Mouse (Mus musculus) hindbrain, embryonic 15.5 days (tissue): ENCODE data around the gene Nudt16l1. TPM values are rescaled to one million over a fixed set of nuclear protein-coding genes. Genes with fewer than 3 reads are reported as not detected.

Source experiments
- polyA plus RNA-seq: library from polyadenylated mRNA; unstranded; fragments of >200 nt; fragmentation: Nextera tagmentation; extraction: Ambion mirVana; gene quantifications from 2 replicates; pipeline ENCODE4 v1.2.1, GENCODE M21; 2015

The Nudt16l1 gene
- polyA plus RNA-seq, 1 experiment from 2014 or later, result 130 TPM

Other genes with a start within 250 kb of the Nudt16l1 start
- gene Nmral1, start 219.4 kb upstream of the Nudt16l1 start, polyA plus RNA-seq, result 64.5 and 68.4 TPM in 2 replicates
- 108 and 109 TPM in 2 replicates for gene Hmox2, start 212.4 kb upstream of the Nudt16l1 start, polyA plus RNA-seq
- gene Cdip1, start 148.5 kb upstream of the Nudt16l1 start, polyA plus RNA-seq, result 125 and 134 TPM in 2 replicates
- 0.26 and 0.43 TPM in 2 replicates for gene 4930562C15Rik, start 103.3 kb upstream of the Nudt16l1 start, polyA plus RNA-seq
- 51.1 and 69.2 TPM in 2 replicates for gene Ubald1, start 58.4 kb upstream of the Nudt16l1 start, polyA plus RNA-seq
- 118 and 126 TPM in 2 replicates for gene Mgrn1, start 52.5 kb upstream of the Nudt16l1 start, polyA plus RNA-seq
- 71.4 and 71.9 TPM in 2 replicates for gene Anks3, start 25.4 kb downstream of the Nudt16l1 start, polyA plus RNA-seq
- gene Sept12, start 59.1 kb downstream of the Nudt16l1 start, polyA plus RNA-seq, result not detected in 2 replicates
- 2.7 and 4.3 TPM in 2 replicates for gene Smim22, start 68.5 kb downstream of the Nudt16l1 start, polyA plus RNA-seq
- 140 and 164 TPM in 2 replicates for gene Rogdi, start 74.8 kb downstream of the Nudt16l1 start, polyA plus RNA-seq
- 176 and 180 TPM in 2 replicates for gene Glyr1, start 111.1 kb downstream of the Nudt16l1 start, polyA plus RNA-seq
- 13.0 and 13.9 TPM in 2 replicates for gene Ubn1, start 111.3 kb downstream of the Nudt16l1 start, polyA plus RNA-seq
- 0.16 and 0.18 TPM in 2 replicates for gene Ppl, start 193.7 kb downstream of the Nudt16l1 start, polyA plus RNA-seq
- gene Sec14l5, start 208.3 kb downstream of the Nudt16l1 start, polyA plus RNA-seq, result 0.41 and 0.56 TPM in 2 replicates